Mouse (Mus musculus): ENCODE results near the gene Ano1. TPM values are rescaled to one million over a fixed set of nuclear protein-coding genes. Genes with fewer than 3 reads are reported as not detected.
A peak's percentile ranks its signal among the peaks of the same experiment; 100 is the strongest.

Gene Ano1
- polyA plus RNA-seq, 1 experiment = 1.5 TPM

GRCm38 (mm10) chr7:144787501-144787900 lies 35.7 kb upstream of the Ano1 start:
- 75% methylated on average over 5 of the region's 5 CpGs for WGBS
- Histone ChIP-seq H3K4me3 (replicated peaks; ENCODE audit: control insufficient read depth, low read depth, low read length) (no peak overlapping the region), H3K4me1 (ENCODE audit: control insufficient read depth, insufficient read depth, low read length) (no peaks in the 10 kb centered on the region), H3K27ac (ENCODE audit: control insufficient read depth, insufficient read depth, low read depth, low read length, poor library complexity) (no peak overlapping the region)
- TF ChIP-seq CTCF (IDR thresholded peaks at IDR 0.05; ENCODE audit: control insufficient read depth, insufficient read depth, low read length) (no peak), POLR2A (IDR thresholded peaks at IDR 0.05; ENCODE audit: borderline replicate concordance, control insufficient read depth, low read depth, low read length) (no peak)

GRCm38 (mm10) chr7:144786571-144786970 lies 34.8 kb upstream of the Ano1 start:
- H3K4me1 ChIP-seq (ENCODE audit: control insufficient read depth, insufficient read depth, low read length) = no peaks in the 10 kb centered on the region
- no peak overlapping the region for H3K4me3 ChIP-seq (replicated peaks; ENCODE audit: control insufficient read depth, low read depth, low read length)
- no peak for TF ChIP-seq CTCF (IDR thresholded peaks at IDR 0.05; ENCODE audit: control insufficient read depth, insufficient read depth, low read length)
- no peak for TF ChIP-seq POLR2A (IDR thresholded peaks at IDR 0.05; ENCODE audit: borderline replicate concordance, control insufficient read depth, low read depth, low read length)
- WGBS = 35% methylated on average over 3 of the region's 3 CpGs
- H3K27ac ChIP-seq (ENCODE audit: control insufficient read depth, insufficient read depth, low read depth, low read length, poor library complexity) = peak overlapping the region; percentile 26; the same call in 1 of the 2 replicates

- no peak overlapping the region for H3K27ac ChIP-seq (ENCODE audit: control insufficient read depth, insufficient read depth, low read depth, low read length, poor library complexity)
- no peak overlapping the region for H3K4me3 ChIP-seq (replicated peaks; ENCODE audit: control insufficient read depth, low read depth, low read length)
- 66% methylated on average over 4 of the region's 4 CpGs for WGBS
- H3K4me1 ChIP-seq (ENCODE audit: control insufficient read depth, insufficient read depth, low read length) = no peaks in the 10 kb centered on the region; the same call in 1 of the 2 replicates
- no peak for TF ChIP-seq POLR2A (IDR thresholded peaks at IDR 0.05; ENCODE audit: borderline replicate concordance, control insufficient read depth, low read depth, low read length)
- no peak for TF ChIP-seq CTCF (IDR thresholded peaks at IDR 0.05; ENCODE audit: control insufficient read depth, insufficient read depth, low read length)
Measured at GRCm38 (mm10) chr7:144784176-144784575, 32.4 kb upstream of the Ano1 start.

- TF ChIP-seq CTCF (IDR thresholded peaks at IDR 0.05; ENCODE audit: control insufficient read depth, insufficient read depth, low read length) (no peak), POLR2A (IDR thresholded peaks at IDR 0.05; ENCODE audit: borderline replicate concordance, control insufficient read depth, low read depth, low read length) (no peak)
- H3K27ac ChIP-seq (ENCODE audit: control insufficient read depth, insufficient read depth, low read depth, low read length, poor library complexity) = no peak overlapping the region
- H3K4me1 ChIP-seq (ENCODE audit: control insufficient read depth, insufficient read depth, low read length) = no peaks in the 10 kb centered on the region; the same call in 1 of the 2 replicates
- no peak overlapping the region for H3K4me3 ChIP-seq (replicated peaks; ENCODE audit: control insufficient read depth, low read depth, low read length)
- WGBS = 63% methylated on average over 1 of the region's 1 CpGs
Measured at GRCm38 (mm10) chr7:144782402-144782801, 30.6 kb upstream of the Ano1 start.

GRCm38 (mm10) chr7:144781337-144781736 lies 29.6 kb upstream of the Ano1 start:
- no peaks in the 10 kb centered on the region; the same call in 1 of the 2 replicates for H3K4me1 ChIP-seq (ENCODE audit: control insufficient read depth, insufficient read depth, low read length)
- 72% methylated on average over 5 of the region's 5 CpGs for WGBS
- TF ChIP-seq CTCF (IDR thresholded peaks at IDR 0.05; ENCODE audit: control insufficient read depth, insufficient read depth, low read length) = peak; percentile 29; the same call in 1 of the 2 replicates
- no peak for TF ChIP-seq POLR2A (IDR thresholded peaks at IDR 0.05; ENCODE audit: borderline replicate concordance, control insufficient read depth, low read depth, low read length)
- no peak overlapping the region for H3K27ac ChIP-seq (ENCODE audit: control insufficient read depth, insufficient read depth, low read depth, low read length, poor library complexity)
- H3K4me3 ChIP-seq (replicated peaks; ENCODE audit: control insufficient read depth, low read depth, low read length) = no peak overlapping the region

GRCm38 (mm10) chr7:144780190-144780589 lies 28.4 kb upstream of the Ano1 start:
- Histone ChIP-seq H3K27ac (ENCODE audit: control insufficient read depth, insufficient read depth, low read depth, low read length, poor library complexity) (no peak overlapping the region), H3K4me1 (ENCODE audit: control insufficient read depth, insufficient read depth, low read length) (no peaks in the 10 kb centered on the region; the same call in 1 of the 2 replicates), H3K4me3 (replicated peaks; ENCODE audit: control insufficient read depth, low read depth, low read length) (no peak overlapping the region)
- no peak for TF ChIP-seq CTCF (IDR thresholded peaks at IDR 0.05; ENCODE audit: control insufficient read depth, insufficient read depth, low read length)
- TF ChIP-seq POLR2A (IDR thresholded peaks at IDR 0.05; ENCODE audit: borderline replicate concordance, control insufficient read depth, low read depth, low read length) = no peak
- 46% methylated on average over 8 of the region's 8 CpGs for WGBS

- Histone ChIP-seq H3K4me3 (replicated peaks; ENCODE audit: control insufficient read depth, low read depth, low read length) (no peak overlapping the region), H3K27ac (ENCODE audit: control insufficient read depth, insufficient read depth, low read depth, low read length, poor library complexity) (no peak overlapping the region), H3K4me1 (ENCODE audit: control insufficient read depth, insufficient read depth, low read length) (no peaks in the 10 kb centered on the region; the same call in 1 of the 2 replicates)
- whole genome bisulfite sequencing = 21% methylated on average over 2 of the region's 2 CpGs
- TF ChIP-seq POLR2A (IDR thresholded peaks at IDR 0.05; ENCODE audit: borderline replicate concordance, control insufficient read depth, low read depth, low read length) = no peak
- TF ChIP-seq CTCF (IDR thresholded peaks at IDR 0.05; ENCODE audit: control insufficient read depth, insufficient read depth, low read length) = no peak
Measured at GRCm38 (mm10) chr7:144779691-144780090, 27.9 kb upstream of the Ano1 start.

- H3K4me1 ChIP-seq (ENCODE audit: control insufficient read depth, insufficient read depth, low read length) = no peaks in the 10 kb centered on the region; the same call in 1 of the 2 replicates
- H3K4me3 ChIP-seq (replicated peaks; ENCODE audit: control insufficient read depth, low read depth, low read length) = no peak overlapping the region
- WGBS = 3% methylated on average over 4 of the region's 4 CpGs
- no peak overlapping the region for H3K27ac ChIP-seq (ENCODE audit: control insufficient read depth, insufficient read depth, low read depth, low read length, poor library complexity)
- no peak for TF ChIP-seq POLR2A (IDR thresholded peaks at IDR 0.05; ENCODE audit: borderline replicate concordance, control insufficient read depth, low read depth, low read length)
- no peak for TF ChIP-seq CTCF (IDR thresholded peaks at IDR 0.05; ENCODE audit: control insufficient read depth, insufficient read depth, low read length)
Measured at GRCm38 (mm10) chr7:144777805-144778204, 26.0 kb upstream of the Ano1 start.

Measured in bone marrow, adult 2 months (tissue).